Mouse (Mus musculus) cortical plate, adult 2 months (tissue): ENCODE results near the gene Gm8369.

Experiments
- CTCF ChIP-seq: fragments of 200-500 bp; IDR thresholded peaks from 2 replicates; pipeline ENCODE4 v1.5.1; 2011; ENCODE audit warnings: mild to moderate bottlenecking, control low read depth, low read length; ENCODE audit not compliant: insufficient read depth; ENCODE audit errors: extremely low read depth
- POLR2A ChIP-seq: fragments of 200-500 bp; IDR thresholded peaks from 2 replicates; pipeline ENCODE4 v1.6.1; 2011; ENCODE audit warnings: mild to moderate bottlenecking, low read length, control low read depth; ENCODE audit not compliant: insufficient read depth; ENCODE audit errors: extremely low read depth

GRCm38 (mm10) chr19:11482684-11483083, 3.1 kb upstream of the Gm8369 start:
- TF ChIP-seq POLR2A (no peak), CTCF (no peak)
